Mouse (Mus musculus) right cerebral cortex, adult 18-20 months (tissue): ENCODE results near the gene Cys1.
A peak's percentile ranks its signal among the peaks of the same experiment; 100 is the strongest.
"Not testable (repeated sequence)": the region's sequence is repeated elsewhere in the genome, so short reads cannot be mapped to it uniquely, and the experiment has no call there.

ENCODE experiments used
- DNase-seq: peaks from one replicate; pipeline ENCODE4 v3.0.0; 2022; ENCODE audit warnings: mixed read lengths

Cys1 gene

DNA sequence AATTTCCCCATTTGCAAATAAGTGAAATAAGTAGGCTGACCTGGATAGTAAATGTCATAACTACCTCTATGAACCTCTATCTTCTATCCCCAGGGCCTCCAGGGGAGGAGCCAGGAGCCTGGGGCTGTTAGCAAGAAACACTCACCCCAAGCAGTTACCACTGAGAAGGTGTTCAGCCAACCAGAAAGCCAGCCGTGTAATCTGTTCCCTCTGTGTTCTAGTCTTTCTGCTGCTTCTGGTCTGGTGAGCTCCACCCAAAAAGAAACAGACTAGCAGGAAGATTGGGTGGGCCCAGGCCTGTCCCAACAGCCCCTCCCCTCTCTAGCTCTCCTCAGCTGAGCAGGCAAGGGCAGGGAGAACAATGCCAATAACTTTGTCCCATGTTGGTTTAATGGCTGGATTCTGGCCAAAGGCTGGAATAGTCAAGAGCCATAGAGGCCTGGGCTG, 37.5 kb downstream of the Cys1 start:
- no peak for DNase-seq

- DNase-seq, result peak; percentile 62
These were observed 39.2 kb downstream of the Cys1 start for GRCm38 (mm10) chr12:24642370-24642802.

- DNase-seq, result not testable (repeated sequence)
These were observed 42.8 kb downstream of the Cys1 start for GRCm38 (mm10) chr12:24638787-24639186.

DNA sequence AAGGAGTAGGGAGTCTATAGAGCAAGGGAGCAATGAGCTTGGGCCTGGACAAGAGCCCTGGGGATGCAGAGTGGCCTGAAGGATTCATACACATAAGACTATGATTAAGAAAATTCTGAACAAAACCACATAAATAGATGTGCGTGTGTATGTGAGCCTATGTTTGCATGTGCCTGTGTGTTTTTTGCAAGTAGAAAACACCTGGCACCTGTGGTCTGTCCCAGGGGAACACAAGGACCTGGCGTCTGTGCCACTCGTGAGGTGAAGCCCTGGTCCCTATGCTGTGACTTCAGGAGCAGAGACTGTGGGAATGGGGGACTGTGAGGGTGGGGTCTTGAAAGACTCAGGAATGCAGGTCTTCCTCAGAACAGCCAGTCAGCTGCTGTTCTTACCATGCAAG, 47.0 kb downstream of the Cys1 start:
- no peak for DNase-seq

DNA sequence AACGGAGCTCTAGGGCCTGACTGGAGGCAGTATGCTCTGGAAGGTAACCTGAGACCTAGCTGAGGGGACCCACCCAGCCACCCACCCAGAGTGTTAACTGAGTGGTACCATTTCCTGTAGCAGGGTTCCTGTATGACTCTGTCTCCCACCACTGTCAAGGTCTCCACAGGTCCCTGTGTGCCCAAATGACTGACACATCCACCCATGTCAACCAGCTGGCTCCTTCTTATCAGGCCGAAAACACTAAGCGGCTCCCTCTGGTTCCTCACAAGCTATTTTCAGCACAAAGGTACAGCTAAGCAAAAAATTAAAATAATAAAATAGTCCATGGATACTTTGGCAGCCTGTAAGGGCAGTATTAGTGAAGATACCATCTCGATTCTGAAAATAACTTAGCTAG, 47.4 kb downstream of the Cys1 start:
- DNase-seq, result no peak

DNA sequence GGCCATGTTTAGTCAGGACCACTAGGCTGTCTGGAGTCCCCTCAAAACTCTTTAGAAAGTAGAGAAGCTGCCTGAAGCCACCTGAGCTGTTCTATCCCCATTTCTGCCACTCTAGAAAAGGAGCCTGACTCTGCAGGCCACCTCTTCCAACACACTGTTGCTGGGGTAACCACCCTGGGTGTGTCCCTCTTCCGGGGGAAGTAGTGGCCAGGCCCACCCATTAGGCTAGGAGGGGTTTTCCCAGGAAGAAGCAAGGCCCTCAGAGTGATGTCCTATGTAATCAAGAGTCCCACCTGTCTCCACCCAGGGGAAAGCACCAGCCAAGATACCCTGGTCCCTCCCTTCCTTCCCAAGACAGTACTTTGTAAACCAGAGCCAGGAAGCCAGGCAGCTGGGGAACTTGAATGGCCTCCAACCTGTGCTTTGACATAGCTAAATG, 47.8 kb downstream of the Cys1 start:
- DNase-seq, result no peak

DNA sequence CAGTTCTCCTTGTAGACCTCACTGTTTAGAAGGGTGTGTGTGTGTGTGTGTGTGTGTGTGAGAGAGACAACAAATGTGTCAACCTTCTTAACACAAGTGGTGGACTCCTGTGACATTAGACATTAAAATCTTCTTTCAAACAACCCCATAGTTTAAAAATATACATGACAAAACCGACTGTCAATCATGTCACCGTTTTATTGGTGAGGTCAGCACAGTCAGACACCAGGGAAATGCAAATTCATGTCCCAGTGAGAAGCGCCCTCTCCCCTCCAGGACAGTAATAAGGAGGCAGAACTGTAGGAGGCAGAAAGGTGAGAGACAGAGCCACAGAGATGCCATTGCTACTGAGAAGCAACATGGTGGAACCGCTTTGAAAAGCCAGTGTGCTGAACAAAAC, 49.2 kb downstream of the Cys1 start:
- DNase-seq, result no peak

GRCm38 (mm10) chr12:24630220-24630619, 51.4 kb downstream of the Cys1 start:
- no peak for DNase-seq

DNA sequence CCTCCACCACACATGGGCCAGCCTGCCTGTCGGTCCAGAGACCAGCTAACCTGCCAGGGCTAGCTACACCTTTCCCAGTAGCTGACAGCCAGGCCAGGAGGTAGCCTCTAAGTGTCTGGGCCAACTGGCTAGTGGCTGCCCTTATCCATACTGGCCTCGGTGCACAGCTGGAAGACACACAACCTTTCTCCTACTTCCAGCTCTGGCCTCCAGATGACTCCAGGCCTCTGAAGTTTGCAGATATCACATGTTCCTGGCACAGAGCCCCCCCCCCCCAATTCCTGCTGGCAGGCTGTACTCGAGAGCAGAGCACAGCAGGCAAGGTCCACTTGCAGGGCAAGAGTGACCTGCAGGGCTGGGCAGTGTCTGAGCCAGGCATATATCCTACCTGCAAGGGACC, 54.4 kb downstream of the Cys1 start:
- DNase-seq, result no peak

DNA sequence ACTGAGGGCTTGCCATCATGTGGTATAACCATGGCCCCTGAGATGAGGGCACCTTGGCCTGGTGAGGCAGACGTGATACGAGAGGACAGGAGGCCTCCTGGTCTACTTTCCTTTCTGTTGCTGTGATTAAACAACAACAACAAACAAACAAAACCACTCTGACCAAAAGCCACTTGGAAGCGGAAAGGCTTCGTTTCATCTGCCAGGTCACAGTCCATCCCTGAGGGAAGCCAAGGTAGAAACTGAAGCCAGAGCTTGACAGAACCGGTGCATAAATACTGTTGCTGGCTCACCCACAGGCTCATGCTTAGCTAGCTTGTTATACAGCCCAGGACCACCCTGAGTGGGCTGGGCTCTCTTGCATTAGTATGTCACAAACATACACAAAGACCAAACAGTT, 55.2 kb downstream of the Cys1 start:
- DNase-seq, result no peak

DNA sequence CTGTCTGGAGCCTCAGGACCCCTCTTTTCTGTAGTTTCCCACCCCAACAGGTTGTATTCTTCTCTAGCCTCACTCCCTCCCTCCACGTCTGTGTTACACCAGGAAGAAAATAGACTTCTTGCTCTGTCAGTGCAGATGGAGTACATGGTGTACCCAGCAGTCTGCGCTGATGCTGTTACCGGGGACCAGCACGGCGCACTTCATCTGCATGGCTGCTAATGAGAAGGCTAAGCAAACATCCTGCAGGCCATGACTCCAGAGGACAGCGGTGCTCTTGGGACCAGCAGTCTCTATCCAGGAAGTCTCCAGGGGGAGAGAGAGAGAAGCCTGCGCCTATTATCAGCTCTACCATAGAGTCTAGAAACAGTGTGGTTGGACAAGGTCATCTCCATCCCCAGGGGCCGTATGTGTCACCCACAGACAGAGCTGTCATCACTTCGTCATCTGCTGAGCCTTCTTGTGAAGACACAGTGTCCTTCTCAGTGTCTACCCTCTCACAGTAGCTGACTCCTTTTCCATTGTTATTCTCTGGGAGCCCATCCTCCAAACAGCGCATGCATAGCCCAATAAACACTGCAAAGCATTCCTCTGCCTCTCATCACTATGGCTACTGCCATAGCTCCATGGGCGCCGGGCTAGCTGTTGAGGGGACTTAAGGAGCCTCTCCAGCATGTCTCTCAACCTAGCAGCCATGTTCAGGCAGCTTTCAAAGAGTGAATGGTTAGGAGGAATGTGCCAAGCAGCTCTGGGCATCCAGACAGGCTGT, 57.9 kb downstream of the Cys1 start:
- no peak for DNase-seq

DNA sequence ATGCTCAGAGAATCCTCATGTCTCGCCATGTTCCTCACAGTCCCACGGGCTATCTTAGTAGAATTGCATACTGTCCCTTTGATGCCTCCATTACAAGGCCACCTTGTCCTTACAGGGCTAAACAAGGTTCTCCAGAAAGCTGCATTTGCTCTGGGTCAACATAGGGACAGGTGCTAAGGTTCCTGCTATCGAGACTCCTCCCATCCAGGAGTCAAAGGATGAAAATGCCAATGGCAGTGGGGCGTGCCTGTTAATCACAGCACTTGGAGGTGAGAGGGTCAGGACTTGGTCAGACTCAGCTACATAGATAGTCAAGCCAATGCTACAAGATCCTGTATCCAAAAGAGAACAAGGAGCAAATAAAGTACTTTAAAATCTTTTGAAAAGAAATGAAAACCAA, 62.2 kb downstream of the Cys1 start:
- no peak for DNase-seq
